Mouse (Mus musculus): ENCODE results near the gene Pqlc2.

DNA sequence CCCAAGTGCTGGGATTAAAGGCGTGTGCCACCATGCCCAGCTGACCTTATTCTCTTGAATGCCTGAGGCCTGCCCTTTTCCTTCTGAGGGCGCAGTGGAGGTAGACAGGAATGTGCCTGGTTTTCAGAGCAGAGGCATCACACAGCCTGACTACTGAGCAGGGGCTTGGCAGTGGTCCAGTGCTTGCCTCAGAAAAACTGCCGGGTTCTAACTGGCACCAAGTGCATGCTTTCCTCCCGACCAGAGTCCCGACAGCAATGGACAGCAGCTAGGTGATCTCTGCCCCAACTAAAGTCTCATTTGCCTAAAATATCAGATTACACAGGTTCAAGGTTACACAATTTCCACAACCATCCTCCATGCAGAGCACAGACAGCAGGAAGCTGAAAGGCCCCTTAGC, 33.2 kb upstream of the Pqlc2 start:
- no peak for TF ChIP-seq EP300 (IDR thresholded peaks at IDR 0.05)
- no peak for TF ChIP-seq CTCF (IDR thresholded peaks at IDR 0.05)
